Mouse (Mus musculus): ENCODE measurements around the gene Vps53. TPM values are rescaled to one million over a fixed set of nuclear protein-coding genes. Genes with fewer than 3 reads are reported as not detected.

Vps53 gene
- polyA plus RNA-seq, 1 experiment from 2014 or later, result 72.0 TPM

DNA sequence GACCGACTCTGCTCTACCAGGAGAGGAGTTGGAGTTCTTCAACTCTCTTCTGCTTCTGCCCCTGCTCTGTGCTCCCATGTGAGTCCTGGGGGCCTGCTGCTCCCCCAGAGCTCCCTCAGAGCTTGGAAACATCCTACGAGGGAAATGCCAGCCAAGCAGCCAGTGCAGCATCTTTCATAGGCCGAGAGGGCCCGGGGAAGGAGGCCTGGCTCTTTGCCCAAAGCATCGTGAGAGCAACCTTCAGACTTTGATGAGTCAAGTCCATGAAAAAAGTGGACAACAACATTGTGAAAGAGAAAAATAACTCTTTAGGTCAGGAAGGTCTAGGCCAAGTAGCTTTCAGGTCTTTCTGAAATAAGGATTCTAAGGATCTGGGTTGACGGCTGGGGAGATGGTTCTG is 89.7 kb downstream of the Vps53 start:
- H3K9me3 ChIP-seq, result no peaks in the 10 kb centered on the region
- no peak overlapping the region for H3K4me2 ChIP-seq
- H3K27me3 ChIP-seq (replicated peaks), result no peaks in the 10 kb centered on the region
- ATAC-seq (replicated peaks), result no peak
- no peak overlapping the region for H3K27ac ChIP-seq
- H3K9ac ChIP-seq, result no peak overlapping the region
- no peaks in the 10 kb centered on the region for H3K4me1 ChIP-seq
- H3K36me3 ChIP-seq (replicated peaks), result peaks cover 20% of the 10 kb centered on the region
- H3K4me3 ChIP-seq, result no peak overlapping the region
- WGBS, result 87% methylated on average over 6 of the region's 6 CpGs

- no peak overlapping the region for H3K9ac ChIP-seq
- peaks cover 20% of the 10 kb centered on the region for H3K36me3 ChIP-seq (replicated peaks)
- no peak for ATAC-seq (replicated peaks)
- H3K27me3 ChIP-seq (replicated peaks), result no peaks in the 10 kb centered on the region
- H3K9me3 ChIP-seq, result no peaks in the 10 kb centered on the region
- no peak overlapping the region for H3K27ac ChIP-seq
- H3K4me2 ChIP-seq, result no peak overlapping the region
- 96% methylated on average over 4 of the region's 4 CpGs for WGBS
- no peak overlapping the region for H3K4me3 ChIP-seq
- H3K4me1 ChIP-seq, result no peaks in the 10 kb centered on the region
Observed at GRCm38 (mm10) chr11:76088506-76088905, 90.9 kb downstream of the Vps53 start.

DNA sequence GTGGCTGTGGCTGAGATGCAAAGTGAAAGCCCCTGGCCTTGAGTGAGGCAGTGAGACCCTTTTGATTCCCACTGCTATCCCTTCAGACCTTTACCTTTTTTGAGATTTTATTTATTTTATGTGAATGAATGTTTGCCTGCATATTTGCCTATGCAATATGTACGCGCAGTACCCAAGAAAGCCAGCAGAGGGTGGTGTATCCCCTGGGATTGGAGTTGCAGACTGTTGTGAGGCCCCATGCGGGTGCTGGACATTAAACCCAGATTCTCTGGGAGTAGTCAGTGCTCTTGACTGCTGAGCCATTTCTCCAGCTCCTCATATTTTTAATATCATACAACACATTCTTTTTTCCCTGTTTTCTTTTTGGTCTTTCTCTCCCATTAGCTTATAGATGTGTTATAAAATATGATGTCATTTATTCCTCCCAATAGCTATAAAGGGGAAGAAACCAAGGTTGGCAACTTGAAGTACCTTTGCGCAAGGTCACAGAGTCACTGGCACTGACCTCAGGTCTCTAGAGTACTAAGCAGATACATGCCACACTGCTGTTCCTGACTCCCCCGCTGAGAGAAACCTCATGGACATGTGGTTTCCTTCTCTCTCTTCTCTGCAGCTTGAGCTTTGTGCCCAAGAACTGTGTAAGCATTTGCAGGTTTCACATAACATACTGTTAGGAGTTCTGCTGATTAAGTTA is 93.4 kb downstream of the Vps53 start:
- no peak for ATAC-seq (replicated peaks)
- 63% methylated on average over 5 of the region's 5 CpGs for WGBS
- Histone ChIP-seq H3K27ac (no peak overlapping the region), H3K36me3 (replicated peaks) (peaks cover 15% of the 10 kb centered on the region; the same call in 1 of the 2 replicates), H3K4me3 (no peak overlapping the region), H3K27me3 (replicated peaks) (no peaks in the 10 kb centered on the region), H3K9me3 (no peaks in the 10 kb centered on the region), H3K4me1 (no peaks in the 10 kb centered on the region), H3K9ac (no peak overlapping the region), H3K4me2 (no peak overlapping the region)

DNA sequence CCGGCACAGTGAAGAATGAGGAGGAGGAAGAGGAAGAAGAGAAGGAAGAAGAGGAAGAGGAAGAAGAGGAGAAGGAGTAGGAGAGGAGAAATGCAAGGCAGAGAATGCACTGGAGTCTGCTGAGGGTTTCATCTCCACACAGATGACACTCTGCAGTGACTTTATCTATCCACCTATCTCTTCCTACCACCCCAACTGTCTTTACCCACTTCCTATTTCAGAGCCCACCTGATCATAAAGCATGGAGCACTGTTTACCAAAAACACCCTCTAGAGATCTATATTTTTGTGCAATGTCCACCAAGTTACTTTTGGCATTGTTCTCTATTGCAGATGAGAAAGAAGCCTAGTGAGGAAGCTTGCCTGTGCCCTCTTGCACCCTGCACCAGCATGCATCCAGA is 94.5 kb downstream of the Vps53 start:
- Histone ChIP-seq H3K9ac (no peak overlapping the region), H3K4me1 (no peaks in the 10 kb centered on the region), H3K27ac (no peak overlapping the region), H3K4me3 (no peak overlapping the region), H3K9me3 (no peaks in the 10 kb centered on the region), H3K36me3 (replicated peaks) (peaks cover 22% of the 10 kb centered on the region), H3K4me2 (no peak overlapping the region), H3K27me3 (replicated peaks) (no peaks in the 10 kb centered on the region)
- 100% methylated on average over 1 of the region's 1 CpGs for WGBS
- ATAC-seq (replicated peaks), result no peak

GRCm38 (mm10) chr11:76083941-76084367 is 95.5 kb downstream of the Vps53 start:
- no peak overlapping the region for H3K9ac ChIP-seq
- peaks cover 28% of the 10 kb centered on the region for H3K36me3 ChIP-seq (replicated peaks)
- H3K4me2 ChIP-seq, result no peak overlapping the region
- H3K27ac ChIP-seq, result no peak overlapping the region
- H3K4me1 ChIP-seq, result no peaks in the 10 kb centered on the region
- no peak overlapping the region for H3K4me3 ChIP-seq
- no peaks in the 10 kb centered on the region for H3K27me3 ChIP-seq (replicated peaks)
- 82% methylated on average over 3 of the region's 3 CpGs for WGBS
- no peaks in the 10 kb centered on the region for H3K9me3 ChIP-seq
- ATAC-seq (replicated peaks), result no peak

DNA sequence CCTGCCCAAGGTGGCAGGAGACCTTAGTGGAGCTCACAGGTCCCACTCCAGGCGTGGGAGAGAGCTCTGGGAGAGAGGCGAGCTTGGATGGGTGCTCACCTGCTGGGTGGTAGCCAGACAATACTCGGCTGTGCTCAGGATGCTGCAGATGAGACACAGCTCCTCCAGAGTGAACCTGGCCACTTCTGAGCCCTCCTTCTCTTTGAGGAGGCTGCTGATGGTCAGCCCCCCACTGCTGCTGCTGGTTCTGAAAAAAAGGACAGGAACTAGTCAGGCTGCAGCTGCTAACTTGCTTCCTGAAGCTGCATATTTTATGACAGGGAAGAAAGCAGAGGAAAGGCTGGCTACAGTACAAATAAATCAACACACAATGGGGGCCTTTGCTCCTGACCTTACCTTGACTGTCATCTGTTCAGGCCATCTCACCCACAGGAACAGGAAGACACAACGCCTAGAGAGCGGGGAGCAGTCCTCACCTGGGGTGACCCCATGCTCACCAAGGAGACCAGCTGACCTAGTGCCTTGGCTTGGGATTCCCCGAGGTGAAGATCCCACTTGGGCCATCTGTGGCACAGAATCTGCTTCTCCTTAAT is 98.3 kb downstream of the Vps53 start:
- peaks cover 25% of the 10 kb centered on the region for H3K36me3 ChIP-seq (replicated peaks)
- WGBS, result 89% methylated on average over 6 of the region's 6 CpGs
- no peak for ATAC-seq (replicated peaks)

GRCm38 (mm10) chr11:76080293-76080692 is 99.2 kb downstream of the Vps53 start:
- no peak overlapping the region for H3K9ac ChIP-seq
- no peak overlapping the region for H3K4me2 ChIP-seq
- peaks cover 22% of the 10 kb centered on the region for H3K36me3 ChIP-seq (replicated peaks)
- WGBS, result 87% methylated on average over 2 of the region's 2 CpGs
- no peaks in the 10 kb centered on the region for H3K9me3 ChIP-seq
- no peak overlapping the region for H3K4me3 ChIP-seq
- H3K4me1 ChIP-seq, result no peaks in the 10 kb centered on the region
- ATAC-seq (replicated peaks), result no peak
- H3K27me3 ChIP-seq (replicated peaks), result no peaks in the 10 kb centered on the region
- H3K27ac ChIP-seq, result no peak overlapping the region

More for the DNA sequence above, 98.3 kb downstream of the Vps53 start:
- no peaks in the 10 kb centered on the region for H3K9me3 ChIP-seq
- H3K4me1 ChIP-seq, result no peaks in the 10 kb centered on the region
- H3K4me3 ChIP-seq, result no peak overlapping the region
- H3K4me2 ChIP-seq, result no peak overlapping the region
- no peaks in the 10 kb centered on the region for H3K27me3 ChIP-seq (replicated peaks)
- H3K9ac ChIP-seq, result no peak overlapping the region
- H3K27ac ChIP-seq, result no peak overlapping the region

DNA sequence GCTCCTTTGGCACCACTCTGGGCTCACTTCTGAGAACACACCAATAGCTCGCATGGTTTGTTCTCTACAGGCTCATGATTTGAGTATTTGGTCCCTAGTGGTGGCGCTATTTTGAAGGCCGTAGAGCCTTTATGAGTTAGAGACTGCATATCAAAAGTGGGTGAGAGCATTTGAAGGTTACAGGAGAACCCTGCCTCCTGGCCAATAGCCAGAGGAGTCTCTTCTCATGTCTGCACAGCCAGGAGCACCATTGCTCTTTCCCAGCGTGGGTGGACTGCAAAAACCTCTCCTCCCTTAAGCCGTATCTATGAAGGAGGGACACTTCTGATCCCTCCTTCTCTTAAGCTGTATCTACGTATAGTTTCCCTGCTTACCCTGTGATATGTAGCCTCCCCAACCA is 102.1 kb downstream of the Vps53 start:
- ATAC-seq (replicated peaks), result no peak
- no peak overlapping the region for H3K9ac ChIP-seq
- H3K27ac ChIP-seq, result no peak overlapping the region
- peaks cover 22% of the 10 kb centered on the region for H3K36me3 ChIP-seq (replicated peaks)
- no peak overlapping the region for H3K4me2 ChIP-seq
- WGBS, result 91% methylated on average over 6 of the region's 6 CpGs
- no peaks in the 10 kb centered on the region for H3K9me3 ChIP-seq
- no peaks in the 10 kb centered on the region for H3K27me3 ChIP-seq (replicated peaks)
- no peaks in the 10 kb centered on the region for H3K4me1 ChIP-seq
- no peak overlapping the region for H3K4me3 ChIP-seq

- Histone ChIP-seq H3K27me3 (replicated peaks) (no peaks in the 10 kb centered on the region), H3K4me3 (no peak overlapping the region), H3K9me3 (no peaks in the 10 kb centered on the region), H3K27ac (no peak overlapping the region), H3K36me3 (replicated peaks) (peaks cover under 1% of the 10 kb centered on the region; the same call in 1 of the 2 replicates), H3K4me1 (no peaks in the 10 kb centered on the region), H3K9ac (no peak overlapping the region), H3K4me2 (no peak overlapping the region)
- WGBS, result 72% methylated on average over 11 of the region's 11 CpGs
- no peak for ATAC-seq (replicated peaks)
Observed at GRCm38 (mm10) chr11:76074296-76075093, 105.0 kb downstream of the Vps53 start.

- H3K4me1 ChIP-seq, result no peaks in the 10 kb centered on the region
- no peak overlapping the region for H3K4me2 ChIP-seq
- H3K27me3 ChIP-seq (replicated peaks), result no peaks in the 10 kb centered on the region
- H3K9me3 ChIP-seq, result no peaks in the 10 kb centered on the region
- no peak for ATAC-seq (replicated peaks)
- H3K36me3 ChIP-seq (replicated peaks), result peaks cover 5% of the 10 kb centered on the region; the same call in 1 of the 2 replicates
- H3K4me3 ChIP-seq, result no peak overlapping the region
- no peak overlapping the region for H3K27ac ChIP-seq
- WGBS, result 90% methylated on average over 6 of the region's 6 CpGs
- H3K9ac ChIP-seq, result no peak overlapping the region
Observed at GRCm38 (mm10) chr11:76069816-76070215, 109.6 kb downstream of the Vps53 start.

DNA sequence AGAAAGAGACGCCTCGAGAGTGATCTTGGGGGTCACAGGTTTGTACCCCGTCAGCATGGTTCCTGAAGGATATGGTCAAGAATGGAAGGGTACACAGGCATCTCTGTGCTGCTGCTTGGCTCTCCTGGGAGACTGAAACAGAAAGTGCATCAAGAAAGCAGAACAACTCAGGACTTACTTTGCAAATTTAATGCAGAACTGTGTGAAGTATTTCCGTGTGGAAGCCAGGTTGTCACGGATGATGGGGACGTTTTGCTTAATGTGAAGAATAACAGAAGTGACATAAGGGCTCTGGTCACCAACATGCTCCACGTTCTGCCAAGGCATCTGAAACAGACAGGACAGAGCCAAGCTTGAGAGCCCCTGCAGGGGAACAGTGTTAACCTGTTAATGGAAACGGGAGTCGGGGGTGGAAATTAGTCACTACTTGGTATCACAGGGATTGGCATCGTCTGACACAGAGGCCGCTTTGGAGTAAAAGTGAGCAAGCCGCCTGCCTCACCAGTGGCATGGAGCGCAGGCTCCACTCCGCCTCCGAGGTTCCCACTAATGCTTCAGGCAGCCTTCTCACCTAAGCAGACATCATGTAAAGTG is 112.8 kb downstream of the Vps53 start:
- H3K36me3 ChIP-seq (replicated peaks), result peaks cover 14% of the 10 kb centered on the region; the same call in 1 of the 2 replicates
- no peak for ATAC-seq (replicated peaks)

DNA sequence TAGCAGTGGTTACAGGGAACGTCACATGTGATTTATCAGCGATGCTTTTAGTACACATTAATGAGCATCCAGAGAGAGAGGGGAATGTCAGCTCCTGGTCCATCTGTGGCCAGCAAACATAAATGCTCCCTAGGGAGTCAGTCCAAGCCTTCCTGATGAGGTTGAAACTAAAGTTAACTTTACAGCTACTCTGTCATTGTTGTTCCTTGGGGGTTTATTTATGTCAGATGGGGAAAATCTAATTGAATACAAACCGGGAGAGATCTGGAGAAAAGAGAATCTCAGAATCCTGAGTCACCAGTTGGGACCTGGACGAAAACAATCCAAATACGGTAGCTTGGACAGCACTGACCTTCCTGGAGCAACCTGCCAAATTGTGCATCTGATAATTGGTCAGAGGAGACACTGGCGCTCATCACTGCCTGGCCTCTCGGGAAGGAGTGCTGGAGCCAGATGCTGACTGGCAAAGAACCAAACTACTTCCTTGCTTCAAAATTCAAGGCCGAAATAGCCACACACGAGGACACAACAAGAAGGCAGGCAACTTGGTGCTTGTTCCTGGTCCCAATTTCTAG is 113.8 kb downstream of the Vps53 start:
- H3K4me2 ChIP-seq, result no peak overlapping the region
- no peaks in the 10 kb centered on the region for H3K9me3 ChIP-seq
- no peak overlapping the region for H3K27ac ChIP-seq
- no peak overlapping the region for H3K4me3 ChIP-seq
- H3K36me3 ChIP-seq (replicated peaks), result peaks cover 14% of the 10 kb centered on the region; the same call in 1 of the 2 replicates
- ATAC-seq (replicated peaks), result no peak
- H3K4me1 ChIP-seq, result no peaks in the 10 kb centered on the region
- WGBS, result 83% methylated on average over 9 of the region's 9 CpGs
- no peaks in the 10 kb centered on the region for H3K27me3 ChIP-seq (replicated peaks)
- no peak overlapping the region for H3K9ac ChIP-seq

More for the DNA sequence above, 112.8 kb downstream of the Vps53 start:
- Histone ChIP-seq H3K9ac (no peak overlapping the region), H3K27ac (no peak overlapping the region), H3K27me3 (replicated peaks) (no peaks in the 10 kb centered on the region), H3K4me2 (no peak overlapping the region), H3K4me1 (no peaks in the 10 kb centered on the region), H3K4me3 (no peak overlapping the region), H3K9me3 (no peaks in the 10 kb centered on the region)
- WGBS, result 91% methylated on average over 15 of the region's 15 CpGs

All from midbrain, embryonic 15.5 days (tissue).